Mouse (Mus musculus): ENCODE measurements at regions not wholly inside any gene's neighbourhood (a gene's known extent, or its start where the extent isn't known, plus 50 kb on each side); places are given as distances from the start of the nearest gene placed in this dataset.

DNA sequence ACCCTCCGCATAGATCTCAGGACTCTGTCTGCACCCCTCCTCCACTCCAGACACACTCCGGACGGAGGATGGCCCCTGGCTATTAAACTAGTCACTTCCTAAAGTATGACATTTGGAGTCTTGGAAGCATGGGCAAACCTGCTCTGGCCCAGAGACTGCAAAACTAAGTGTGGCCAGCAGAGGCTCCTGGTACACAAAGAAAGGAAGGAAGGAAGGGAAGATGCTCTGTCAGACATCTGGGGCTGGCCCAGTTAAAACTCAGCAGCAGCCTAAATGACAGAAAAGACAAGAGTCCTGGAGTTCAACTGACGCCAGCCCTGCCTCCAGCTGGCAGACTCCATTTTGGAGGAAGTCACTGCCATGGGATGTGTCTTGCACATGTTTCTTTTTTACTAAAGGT, 137.3 kb upstream of the Azi2 start:
- TF ChIP-seq CTCF (IDR thresholded peaks at IDR 0.05; ENCODE audit: control insufficient read depth, insufficient read depth, insufficient read length) (peak; percentile 5), CEBPB (IDR thresholded peaks at IDR 0.05; ENCODE audit: low read depth) (no peak)

GRCm38 (mm10) chr9:117902239-117902939, 137.9 kb upstream of the Azi2 start:
- Histone ChIP-seq H3K27me3 (ENCODE audit: control insufficient read depth, insufficient read depth, insufficient read length) (no peaks in the 10 kb centered on the region), H3K36me3 (ENCODE audit: control insufficient read depth, insufficient read depth) (no peaks in the 10 kb centered on the region), H3K4me3 (ENCODE audit: insufficient read depth, poor library complexity, severe bottlenecking) (no peak overlapping the region), H3K79me2 (ENCODE audit: control insufficient read depth, insufficient read depth) (no peaks in the 10 kb centered on the region), H3K79me3 (ENCODE audit: low read depth) (no peaks in the 10 kb centered on the region), H3ac (ENCODE audit: control insufficient read depth, insufficient read length, low read depth) (no peak overlapping the region)
- TF ChIP-seq CEBPB (IDR thresholded peaks at IDR 0.05; ENCODE audit: low read depth) (no peak), MYOD1 (IDR thresholded peaks at IDR 0.05; ENCODE audit: control insufficient read depth, insufficient read length, low read depth) (no peak), FOSL1 (IDR thresholded peaks at IDR 0.05; ENCODE audit: insufficient read depth, low read length, poor library complexity, severe bottlenecking) (no peak), USF1 (IDR thresholded peaks at IDR 0.05; ENCODE audit: low read depth) (no peak)

More for the DNA sequence above, 137.3 kb upstream of the Azi2 start:
- H3K79me2 ChIP-seq (ENCODE audit: control insufficient read depth, insufficient read depth): no peaks in the 10 kb centered on the region
- no peaks in the 10 kb centered on the region for H3K79me3 ChIP-seq (ENCODE audit: low read depth)
- H3K4me3 ChIP-seq (ENCODE audit: insufficient read depth, poor library complexity, severe bottlenecking): no peak overlapping the region
- no peak overlapping the region for H3ac ChIP-seq (ENCODE audit: control insufficient read depth, insufficient read length, low read depth)
- H3K27me3 ChIP-seq (ENCODE audit: control insufficient read depth, insufficient read depth, insufficient read length): no peaks in the 10 kb centered on the region
- H3K36me3 ChIP-seq (ENCODE audit: control insufficient read depth, insufficient read depth): no peaks in the 10 kb centered on the region

DNA sequence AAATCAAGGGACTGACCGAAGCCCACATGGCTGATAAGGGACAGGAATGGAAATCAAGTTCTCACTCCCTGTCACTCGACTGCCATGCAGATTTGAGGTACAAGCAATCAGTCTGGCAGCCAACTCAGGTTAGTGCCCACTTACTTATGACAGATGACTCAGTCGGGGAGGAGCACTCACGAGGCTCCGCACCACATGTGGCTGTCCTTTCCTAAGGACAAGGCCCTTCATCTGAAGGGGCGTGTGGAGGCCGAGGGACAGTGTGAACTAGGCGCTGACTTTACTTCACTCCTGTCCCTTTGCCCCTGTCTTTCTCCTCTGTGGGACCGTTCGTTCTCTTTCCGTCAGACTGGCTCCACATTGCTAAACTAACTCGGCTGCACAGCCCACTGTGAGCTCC, 139.7 kb upstream of the Azi2 start:
- TF ChIP-seq FOSL1 (IDR thresholded peaks at IDR 0.05; ENCODE audit: insufficient read depth, low read length, poor library complexity, severe bottlenecking): no peak
- no peak for TF ChIP-seq MAX (IDR thresholded peaks at IDR 0.05)
- TF ChIP-seq USF1 (IDR thresholded peaks at IDR 0.05; ENCODE audit: low read depth): no peak
- no peak for TF ChIP-seq CTCF (IDR thresholded peaks at IDR 0.05; ENCODE audit: control insufficient read depth, insufficient read depth, insufficient read length)
- no peak for TF ChIP-seq MYOD1 (IDR thresholded peaks at IDR 0.05; ENCODE audit: control insufficient read depth, insufficient read length, low read depth)
- no peak for TF ChIP-seq CEBPB (IDR thresholded peaks at IDR 0.05; ENCODE audit: low read depth)
- no peak for TF ChIP-seq MYOG (IDR thresholded peaks at IDR 0.05; ENCODE audit: control insufficient read depth, extremely low read depth, insufficient read length)
- H3ac ChIP-seq (ENCODE audit: control insufficient read depth, insufficient read length, low read depth): no peak overlapping the region
- H3K36me3 ChIP-seq (ENCODE audit: control insufficient read depth, insufficient read depth): no peaks in the 10 kb centered on the region
- H3K27me3 ChIP-seq (ENCODE audit: control insufficient read depth, insufficient read depth, insufficient read length): no peaks in the 10 kb centered on the region
- H3K4me3 ChIP-seq (ENCODE audit: insufficient read depth, poor library complexity, severe bottlenecking): no peak overlapping the region
- H3K79me2 ChIP-seq (ENCODE audit: control insufficient read depth, insufficient read depth): no peaks in the 10 kb centered on the region
- H3K79me3 ChIP-seq (ENCODE audit: low read depth): no peaks in the 10 kb centered on the region

- Histone ChIP-seq H3K79me3 (ENCODE audit: low read depth) (no peaks in the 10 kb centered on the region), H3K4me3 (ENCODE audit: insufficient read depth, poor library complexity, severe bottlenecking) (no peak overlapping the region), H3K27me3 (ENCODE audit: control insufficient read depth, insufficient read depth, insufficient read length) (no peaks in the 10 kb centered on the region), H3K79me2 (ENCODE audit: control insufficient read depth, insufficient read depth) (no peaks in the 10 kb centered on the region), H3ac (ENCODE audit: control insufficient read depth, insufficient read length, low read depth) (no peak overlapping the region), H3K36me3 (ENCODE audit: control insufficient read depth, insufficient read depth) (no peaks in the 10 kb centered on the region)
- TF ChIP-seq USF1 (IDR thresholded peaks at IDR 0.05; ENCODE audit: low read depth) (no peak), CEBPB (IDR thresholded peaks at IDR 0.05; ENCODE audit: low read depth) (no peak), MYOD1 (IDR thresholded peaks at IDR 0.05; ENCODE audit: control insufficient read depth, insufficient read length, low read depth) (no peak), FOSL1 (IDR thresholded peaks at IDR 0.05; ENCODE audit: insufficient read depth, low read length, poor library complexity, severe bottlenecking) (no peak), CTCF (IDR thresholded peaks at IDR 0.05; ENCODE audit: control insufficient read depth, insufficient read depth, insufficient read length) (no peak), MYOG (IDR thresholded peaks at IDR 0.05; ENCODE audit: control insufficient read depth, extremely low read depth, insufficient read length) (no peak), MAX (IDR thresholded peaks at IDR 0.05) (no peak)
Observed at GRCm38 (mm10) chr9:117896517-117896916, 143.8 kb upstream of the Azi2 start.

GRCm38 (mm10) chr9:117892601-117893000, 147.7 kb upstream of the Azi2 start:
- Histone ChIP-seq H3K27me3 (ENCODE audit: control insufficient read depth, insufficient read depth, insufficient read length) (no peaks in the 10 kb centered on the region), H3K36me3 (ENCODE audit: control insufficient read depth, insufficient read depth) (no peaks in the 10 kb centered on the region), H3ac (ENCODE audit: control insufficient read depth, insufficient read length, low read depth) (no peak overlapping the region), H3K79me3 (ENCODE audit: low read depth) (no peaks in the 10 kb centered on the region), H3K4me3 (ENCODE audit: insufficient read depth, poor library complexity, severe bottlenecking) (no peak overlapping the region), H3K79me2 (ENCODE audit: control insufficient read depth, insufficient read depth) (no peaks in the 10 kb centered on the region)
- TF ChIP-seq MYOG (IDR thresholded peaks at IDR 0.05; ENCODE audit: control insufficient read depth, extremely low read depth, insufficient read length): no peak
- TF ChIP-seq CTCF (IDR thresholded peaks at IDR 0.05; ENCODE audit: control insufficient read depth, insufficient read depth, insufficient read length): no peak
- no peak for TF ChIP-seq CEBPB (IDR thresholded peaks at IDR 0.05; ENCODE audit: low read depth)

DNA sequence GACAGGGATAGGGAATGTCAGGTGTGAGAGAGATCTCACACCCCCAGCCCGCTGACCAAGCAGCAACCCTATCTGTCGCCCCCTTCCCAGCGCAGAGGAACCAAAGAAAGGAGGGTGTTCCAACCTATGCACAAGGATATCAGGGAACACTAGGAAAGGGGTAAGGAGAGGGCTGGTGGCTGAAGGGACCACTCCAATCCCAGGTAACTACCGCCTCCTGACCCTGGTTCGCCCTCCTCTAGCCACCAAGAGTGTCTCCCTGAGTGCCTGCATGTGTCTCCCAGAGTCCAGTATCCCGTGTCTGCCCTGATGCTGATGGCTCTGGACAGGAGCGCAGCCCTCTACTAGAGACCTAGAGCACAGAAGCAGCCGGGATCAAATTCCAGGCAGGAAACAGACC, 167.1 kb upstream of the Azi2 start:
- Histone ChIP-seq H3K36me3 (ENCODE audit: control insufficient read depth, insufficient read depth) (no peaks in the 10 kb centered on the region), H3ac (ENCODE audit: control insufficient read depth, insufficient read length, low read depth) (no peak overlapping the region), H3K79me2 (ENCODE audit: control insufficient read depth, insufficient read depth) (no peaks in the 10 kb centered on the region), H3K79me3 (ENCODE audit: low read depth) (no peaks in the 10 kb centered on the region), H3K4me3 (ENCODE audit: insufficient read depth, poor library complexity, severe bottlenecking) (no peak overlapping the region), H3K27me3 (ENCODE audit: control insufficient read depth, insufficient read depth, insufficient read length) (peaks cover 4% of the 10 kb centered on the region)
- TF ChIP-seq MYOG (IDR thresholded peaks at IDR 0.05; ENCODE audit: control insufficient read depth, extremely low read depth, insufficient read length) (no peak), CEBPB (IDR thresholded peaks at IDR 0.05; ENCODE audit: low read depth) (no peak), MAX (IDR thresholded peaks at IDR 0.05) (no peak), FOSL1 (IDR thresholded peaks at IDR 0.05; ENCODE audit: insufficient read depth, low read length, poor library complexity, severe bottlenecking) (no peak), CTCF (IDR thresholded peaks at IDR 0.05; ENCODE audit: control insufficient read depth, insufficient read depth, insufficient read length) (no peak), MYOD1 (IDR thresholded peaks at IDR 0.05; ENCODE audit: control insufficient read depth, insufficient read length, low read depth) (no peak), USF1 (IDR thresholded peaks at IDR 0.05; ENCODE audit: low read depth) (no peak)

Measured in C2C12 (cell line).